Mouse (Mus musculus): ENCODE measurements at regions not wholly inside any gene's neighbourhood (a gene's known extent, or its start where the extent isn't known, plus 50 kb on each side); places are given as distances from the start of the nearest gene placed in this dataset.

- no peak for DNase-seq (ENCODE audit: low spot score)
- Histone ChIP-seq H3K4me2 (ENCODE audit: low read depth, low read length) (no peak overlapping the region), H3K9ac (replicated peaks; ENCODE audit: low read length) (no peak overlapping the region), H3K36me3 (replicated peaks; ENCODE audit: control insufficient read depth, insufficient read depth, low read depth, low read length) (no peaks in the 10 kb centered on the region), H3K27me3 (ENCODE audit: control insufficient read depth, insufficient read depth, low read length) (no peaks in the 10 kb centered on the region), H3K4me3 (ENCODE audit: low read depth, low read length) (no peak overlapping the region), H3K4me1 (ENCODE audit: control insufficient read depth, insufficient read depth, low read length) (no peaks in the 10 kb centered on the region), H3K27ac (replicated peaks; ENCODE audit: low read depth, low read length) (no peak overlapping the region), H3K9me3 (replicated peaks; ENCODE audit: control insufficient read depth, low read length) (no peaks in the 10 kb centered on the region)
- ATAC-seq (replicated peaks; ENCODE audit: insufficient number of reproducible peaks, low FRiP score, low TSS enrichment, low read depth): no peak
- WGBS: 90% methylated on average over 1 of the region's 1 CpGs
Measured at GRCm38 (mm10) chr17:93665889-93666288, 467.1 kb downstream of the Adcyap1 start.

- Histone ChIP-seq H3K36me3 (replicated peaks; ENCODE audit: control insufficient read depth, insufficient read depth, low read depth, low read length) (no peaks in the 10 kb centered on the region), H3K27ac (replicated peaks; ENCODE audit: low read depth, low read length) (no peak overlapping the region), H3K9me3 (replicated peaks; ENCODE audit: control insufficient read depth, low read length) (no peaks in the 10 kb centered on the region), H3K27me3 (ENCODE audit: control insufficient read depth, insufficient read depth, low read length) (no peaks in the 10 kb centered on the region), H3K4me2 (ENCODE audit: low read depth, low read length) (no peak overlapping the region), H3K4me3 (ENCODE audit: low read depth, low read length) (no peak overlapping the region), H3K4me1 (ENCODE audit: control insufficient read depth, insufficient read depth, low read length) (no peaks in the 10 kb centered on the region), H3K9ac (replicated peaks; ENCODE audit: low read length) (no peak overlapping the region)
- no peak for ATAC-seq (replicated peaks; ENCODE audit: insufficient number of reproducible peaks, low FRiP score, low TSS enrichment, low read depth)
- DNase-seq (ENCODE audit: low spot score): peak; percentile 3
- 60% methylated on average over 5 of the region's 5 CpGs for WGBS
Measured at GRCm38 (mm10) chr17:93676366-93676962, 477.6 kb downstream of the Adcyap1 start.

- no peak overlapping the region for H3K4me3 ChIP-seq (ENCODE audit: low read depth, low read length)
- no peak overlapping the region for H3K9ac ChIP-seq (replicated peaks; ENCODE audit: low read length)
- no peaks in the 10 kb centered on the region for H3K9me3 ChIP-seq (replicated peaks; ENCODE audit: control insufficient read depth, low read length)
- ATAC-seq (replicated peaks; ENCODE audit: insufficient number of reproducible peaks, low FRiP score, low TSS enrichment, low read depth): no peak
- H3K27ac ChIP-seq (replicated peaks; ENCODE audit: low read depth, low read length): no peak overlapping the region
- peak; percentile 5 for DNase-seq (ENCODE audit: low spot score)
- no peaks in the 10 kb centered on the region for H3K36me3 ChIP-seq (replicated peaks; ENCODE audit: control insufficient read depth, insufficient read depth, low read depth, low read length)
- no peaks in the 10 kb centered on the region for H3K4me1 ChIP-seq (ENCODE audit: control insufficient read depth, insufficient read depth, low read length)
- H3K27me3 ChIP-seq (ENCODE audit: control insufficient read depth, insufficient read depth, low read length): no peaks in the 10 kb centered on the region
- H3K4me2 ChIP-seq (ENCODE audit: low read depth, low read length): no peak overlapping the region
Measured at GRCm38 (mm10) chr17:93700685-93701084, 501.9 kb downstream of the Adcyap1 start.

GRCm38 (mm10) chr17:93717623-93718022 is 518.8 kb downstream of the Adcyap1 start:
- Histone ChIP-seq H3K27ac (replicated peaks; ENCODE audit: low read depth, low read length) (no peak overlapping the region), H3K36me3 (replicated peaks; ENCODE audit: control insufficient read depth, insufficient read depth, low read depth, low read length) (no peaks in the 10 kb centered on the region), H3K4me2 (ENCODE audit: low read depth, low read length) (no peak overlapping the region), H3K9me3 (replicated peaks; ENCODE audit: control insufficient read depth, low read length) (no peaks in the 10 kb centered on the region), H3K4me3 (ENCODE audit: low read depth, low read length) (no peak overlapping the region), H3K9ac (replicated peaks; ENCODE audit: low read length) (no peak overlapping the region), H3K4me1 (ENCODE audit: control insufficient read depth, insufficient read depth, low read length) (no peaks in the 10 kb centered on the region), H3K27me3 (ENCODE audit: control insufficient read depth, insufficient read depth, low read length) (no peaks in the 10 kb centered on the region)
- no peak for DNase-seq (ENCODE audit: low spot score)
- 86% methylated on average over 2 of the region's 2 CpGs for WGBS
- ATAC-seq (replicated peaks; ENCODE audit: insufficient number of reproducible peaks, low FRiP score, low TSS enrichment, low read depth): no peak

- H3K4me1 ChIP-seq (ENCODE audit: control insufficient read depth, insufficient read depth, low read length): no peaks in the 10 kb centered on the region
- H3K36me3 ChIP-seq (replicated peaks; ENCODE audit: control insufficient read depth, insufficient read depth, low read depth, low read length): no peaks in the 10 kb centered on the region
- H3K4me2 ChIP-seq (ENCODE audit: low read depth, low read length): no peak overlapping the region
- H3K27me3 ChIP-seq (ENCODE audit: control insufficient read depth, insufficient read depth, low read length): no peaks in the 10 kb centered on the region
- no peaks in the 10 kb centered on the region for H3K9me3 ChIP-seq (replicated peaks; ENCODE audit: control insufficient read depth, low read length)
- DNase-seq (ENCODE audit: low spot score) (no peak), ATAC-seq (replicated peaks; ENCODE audit: insufficient number of reproducible peaks, low FRiP score, low TSS enrichment, low read depth) (no peak)
- H3K9ac ChIP-seq (replicated peaks; ENCODE audit: low read length): no peak overlapping the region
- no peak overlapping the region for H3K4me3 ChIP-seq (ENCODE audit: low read depth, low read length)
- H3K27ac ChIP-seq (replicated peaks; ENCODE audit: low read depth, low read length): no peak overlapping the region
Measured at GRCm38 (mm10) chr17:93741341-93741740, 542.5 kb downstream of the Adcyap1 start.

- Histone ChIP-seq H3K27me3 (ENCODE audit: control insufficient read depth, insufficient read depth, low read length) (no peaks in the 10 kb centered on the region), H3K4me1 (ENCODE audit: control insufficient read depth, insufficient read depth, low read length) (no peaks in the 10 kb centered on the region), H3K9me3 (replicated peaks; ENCODE audit: control insufficient read depth, low read length) (no peaks in the 10 kb centered on the region), H3K27ac (replicated peaks; ENCODE audit: low read depth, low read length) (no peak overlapping the region), H3K4me3 (ENCODE audit: low read depth, low read length) (no peak overlapping the region), H3K9ac (replicated peaks; ENCODE audit: low read length) (no peak overlapping the region), H3K36me3 (replicated peaks; ENCODE audit: control insufficient read depth, insufficient read depth, low read depth, low read length) (no peaks in the 10 kb centered on the region), H3K4me2 (ENCODE audit: low read depth, low read length) (no peak overlapping the region)
- ATAC-seq (replicated peaks; ENCODE audit: insufficient number of reproducible peaks, low FRiP score, low TSS enrichment, low read depth) (no peak), DNase-seq (ENCODE audit: low spot score) (peak; percentile 69)
- 16% methylated on average over 1 of the region's 1 CpGs for WGBS
Measured at GRCm38 (mm10) chr17:93762349-93762748, 563.5 kb downstream of the Adcyap1 start.

Data from embryonic facial prominence, embryonic 11.5 days (tissue).